Mouse (Mus musculus) embryo, embryonic 10.5 days (tissue): ENCODE results near the gene Nfkbid.
"Not testable (repeated sequence)": the region's sequence is repeated elsewhere in the genome, so short reads cannot be mapped to it uniquely, and the experiment has no call there.

Experiments used
- DNase-seq: peaks from one replicate; pipeline ENCODE4 v3.0.0-alpha.2; 2015; ENCODE audit warnings: low spot score

Nfkbid gene

GRCm38 (mm10) chr7:30464816-30465300 is 43.3 kb downstream of the Nfkbid start:
- no peak for DNase-seq

- peak; percentile 65 for DNase-seq
Observed at GRCm38 (mm10) chr7:30472411-30472810, 50.9 kb downstream of the Nfkbid start.

- no peak for DNase-seq
Observed at GRCm38 (mm10) chr7:30474999-30475398, 53.5 kb downstream of the Nfkbid start.

- not testable (repeated sequence) for DNase-seq
Observed at GRCm38 (mm10) chr7:30476136-30476535, 54.6 kb downstream of the Nfkbid start.

GRCm38 (mm10) chr7:30477415-30478381 is 56.2 kb downstream of the Nfkbid start:
- DNase-seq = peak; percentile 67
